Mouse (Mus musculus) myocyte (in vitro differentiated cells): ENCODE measurements around the gene C2cd4c. TPM values are rescaled to one million over a fixed set of nuclear protein-coding genes. Genes with fewer than 3 reads are reported as not detected.

ENCODE experiments used
- H3K27me3 ChIP-seq: one replicate; pipeline ENCODE4 v1.6.1; 2011; ENCODE audit not compliant: control insufficient read depth, insufficient read depth, insufficient read length
- H3K36me3 ChIP-seq: one replicate; pipeline ENCODE4 v1.6.1; 2011; ENCODE audit not compliant: control insufficient read depth, insufficient read depth
- H3K4me2 ChIP-seq: one replicate; pipeline ENCODE4 v1.6.1; 2011; ENCODE audit warnings: low read depth, control low read depth
- H3K4me3 ChIP-seq: one replicate; pipeline ENCODE4 v1.5.1; 2011; ENCODE audit warnings: mild to moderate bottlenecking, control low read depth, moderate library complexity
- H3K79me2 ChIP-seq: one replicate; pipeline ENCODE4 v1.6.1; 2011; ENCODE audit not compliant: control insufficient read depth, insufficient read depth
- H3ac ChIP-seq: one replicate; pipeline ENCODE4 v1.6.1; 2011; ENCODE audit not compliant: control insufficient read depth, insufficient read length
- CEBPB ChIP-seq: IDR thresholded peaks from 2 replicates; pipeline ENCODE4 v1.6.1; 2011; ENCODE audit warnings: mild to moderate bottlenecking, moderate library complexity; ENCODE audit not compliant: poor library complexity, insufficient read depth, severe bottlenecking
- E2F4 ChIP-seq: IDR thresholded peaks from one replicate; pipeline ENCODE4 v1.6.1; 2011; ENCODE audit warnings: mild to moderate bottlenecking, control low read depth, moderate library complexity; ENCODE audit not compliant: insufficient read depth
- MAX ChIP-seq: IDR thresholded peaks from one replicate; pipeline ENCODE4 v1.6.1; 2011; ENCODE audit warnings: low read depth, mild to moderate bottlenecking, control low read depth
- MYOD1 ChIP-seq, 3 experiments: IDR thresholded peaks; one replicate each; pipeline ENCODE4 v1.6.1; 2011; ENCODE audit warnings: control low read depth in 2 of 3, low read depth in 2 of 3, mild to moderate bottlenecking in 2 of 3, moderate library complexity in 1 of 3; ENCODE audit not compliant: insufficient read length in 2 of 3, control insufficient read depth in 1 of 3
- MYOG ChIP-seq, 3 experiments: IDR thresholded peaks; one replicate each; pipeline ENCODE4 v1.6.1; 2011; ENCODE audit warnings: control low read depth in 2 of 3, low read depth in 2 of 3, mild to moderate bottlenecking in 2 of 3; ENCODE audit not compliant: insufficient read length in 2 of 3, control insufficient read depth in 1 of 3, insufficient read depth in 1 of 3
- POLR2A ChIP-seq: IDR thresholded peaks from one replicate; pipeline ENCODE4 v1.6.1; 2011; ENCODE audit warnings: low read depth, mild to moderate bottlenecking, control low read depth, moderate library complexity; ENCODE audit not compliant: insufficient read length
- POLR2AphosphoS2 ChIP-seq: IDR thresholded peaks from one replicate; pipeline ENCODE4 v1.6.1; 2011; ENCODE audit warnings: low read depth, control low read depth; ENCODE audit not compliant: insufficient read length
- REST ChIP-seq: IDR thresholded peaks from one replicate; pipeline ENCODE4 v1.6.1; 2011; ENCODE audit warnings: mild to moderate bottlenecking, control low read depth, moderate library complexity; ENCODE audit not compliant: insufficient read depth, insufficient read length
- SRF ChIP-seq: IDR thresholded peaks from one replicate; pipeline ENCODE4 v1.6.1; 2011; ENCODE audit warnings: low read depth; ENCODE audit not compliant: control insufficient read depth, insufficient read length
- TCF12 ChIP-seq: IDR thresholded peaks from one replicate; pipeline ENCODE4 v1.6.1; 2011; ENCODE audit warnings: mild to moderate bottlenecking, control low read depth; ENCODE audit not compliant: poor library complexity, insufficient read depth, severe bottlenecking
- TCF3 ChIP-seq: IDR thresholded peaks from one replicate; pipeline ENCODE4 v1.6.1; 2011; ENCODE audit warnings: low read depth, control low read depth; ENCODE audit not compliant: insufficient read length
- USF1 ChIP-seq: IDR thresholded peaks from one replicate; pipeline ENCODE4 v1.6.1; 2011; ENCODE audit warnings: low read depth, mild to moderate bottlenecking, control low read depth, moderate library complexity
- polyA plus RNA-seq: library from polyadenylated mRNA; unstranded; fragments of >200 nt; fragmentation: generic; extraction: Trizol; gene quantifications from one replicate; pipeline ENCODE4 v1.2.1, GENCODE M21; 2012; ENCODE audit warnings: missing spikeins

C2cd4c gene
- polyA plus RNA-seq, 1 experiment, result 0.01 TPM

- H3K36me3 ChIP-seq, result no peaks in the 10 kb centered on the region
- peaks cover 29% of the 10 kb centered on the region for H3K27me3 ChIP-seq
- no peaks in the 10 kb centered on the region for H3K79me2 ChIP-seq
- no peak for TF ChIP-seq TCF3
- TF ChIP-seq TCF12, result no peak
- TF ChIP-seq POLR2A, result no peak
- no peak for TF ChIP-seq REST
- no peak for TF ChIP-seq MAX
- TF ChIP-seq USF1, result no peak
- no peak for TF ChIP-seq MYOD1 (IDR thresholded peaks at IDR 0.05; ENCODE audit: control insufficient read depth in 1 of 3, insufficient read length in 2 of 3, low read depth in 2 of 3)
- TF ChIP-seq E2F4, result no peak
- no peak for TF ChIP-seq CEBPB
- no peak overlapping the region for H3ac ChIP-seq
- H3K4me2 ChIP-seq, result no peak overlapping the region
- H3K4me3 ChIP-seq, result no peak overlapping the region
Observed at GRCm38 (mm10) chr10:79652789-79653188, 39.0 kb upstream of the C2cd4c start.

GRCm38 (mm10) chr10:79649070-79649751, 35.4 kb upstream of the C2cd4c start:
- Histone ChIP-seq H3K79me2 (no peaks in the 10 kb centered on the region), H3K27me3 (peaks cover 37% of the 10 kb centered on the region), H3K4me2 (no peak overlapping the region), H3ac (no peak overlapping the region), H3K36me3 (no peaks in the 10 kb centered on the region), H3K4me3 (no peak overlapping the region)
- TF ChIP-seq POLR2AphosphoS2 (no peak), CEBPB (no peak), TCF12 (no peak), MAX (no peak), TCF3 (no peak), MYOG (IDR thresholded peaks at IDR 0.05; ENCODE audit: control insufficient read depth in 1 of 3, insufficient read depth in 1 of 3, insufficient read length in 2 of 3, low read depth in 2 of 3) (no peak), MYOD1 (IDR thresholded peaks at IDR 0.05; ENCODE audit: control insufficient read depth in 1 of 3, insufficient read length in 2 of 3, low read depth in 2 of 3) (no peak), E2F4 (no peak)

GRCm38 (mm10) chr10:79645711-79646110, 31.9 kb upstream of the C2cd4c start, which contains the start of gene Odf3l2:
Gene Odf3l2 (minus strand): TSS chr10:79645738.
- Histone ChIP-seq H3K4me2 (no peak within 1 kb of the TSS), H3K36me3 (no peaks in the 10 kb centered on the region), H3K4me3 (no peak within 1 kb of the TSS), H3ac (no peak within 1 kb of the TSS), H3K27me3 (peaks cover 32% of the 10 kb centered on the region), H3K79me2 (no peaks in the 10 kb centered on the region)
- TF ChIP-seq REST, result no peak
- no peak for TF ChIP-seq SRF
- no peak for TF ChIP-seq E2F4
- TF ChIP-seq MAX, result no peak
- no peak for TF ChIP-seq CEBPB
- TF ChIP-seq USF1, result no peak
- no peak for TF ChIP-seq POLR2AphosphoS2
- TF ChIP-seq MYOG (IDR thresholded peaks at IDR 0.05; ENCODE audit: control insufficient read depth in 1 of 3, insufficient read depth in 1 of 3, insufficient read length in 2 of 3, low read depth in 2 of 3), result no peak
- TF ChIP-seq TCF12, result no peak
- TF ChIP-seq POLR2A, result no peak
- no peak for TF ChIP-seq MYOD1 (IDR thresholded peaks at IDR 0.05; ENCODE audit: control insufficient read depth in 1 of 3, insufficient read length in 2 of 3, low read depth in 2 of 3)
- no peak for TF ChIP-seq TCF3

GRCm38 (mm10) chr10:79638486-79639204, 24.8 kb upstream of the C2cd4c start:
- peak overlapping the region; percentile 79 for H3K4me2 ChIP-seq
- H3K79me2 ChIP-seq, result no peaks in the 10 kb centered on the region
- H3K4me3 ChIP-seq, result peak overlapping the region; percentile 14
- TF ChIP-seq TCF12 (no peak), E2F4 (no peak), CEBPB (no peak), POLR2A (no peak), MYOD1 (IDR thresholded peaks at IDR 0.05; ENCODE audit: control insufficient read depth in 1 of 3, insufficient read length in 2 of 3, low read depth in 2 of 3) (no peak), MYOG (IDR thresholded peaks at IDR 0.05; ENCODE audit: control insufficient read depth in 1 of 3, insufficient read depth in 1 of 3, insufficient read length in 2 of 3, low read depth in 2 of 3) (no peak), TCF3 (no peak)
- no peak overlapping the region for H3ac ChIP-seq
- H3K36me3 ChIP-seq, result no peaks in the 10 kb centered on the region
- peaks cover 24% of the 10 kb centered on the region for H3K27me3 ChIP-seq
